Mouse (Mus musculus): ENCODE measurements around the gene Dhx32. TPM values are rescaled to one million over a fixed set of nuclear protein-coding genes. Genes with fewer than 3 reads are reported as not detected.
A peak's percentile ranks its signal among the peaks of the same experiment; 100 is the strongest.

Dhx32 gene
- polyA plus RNA-seq, 1 experiment: 1.7 TPM

DNA sequence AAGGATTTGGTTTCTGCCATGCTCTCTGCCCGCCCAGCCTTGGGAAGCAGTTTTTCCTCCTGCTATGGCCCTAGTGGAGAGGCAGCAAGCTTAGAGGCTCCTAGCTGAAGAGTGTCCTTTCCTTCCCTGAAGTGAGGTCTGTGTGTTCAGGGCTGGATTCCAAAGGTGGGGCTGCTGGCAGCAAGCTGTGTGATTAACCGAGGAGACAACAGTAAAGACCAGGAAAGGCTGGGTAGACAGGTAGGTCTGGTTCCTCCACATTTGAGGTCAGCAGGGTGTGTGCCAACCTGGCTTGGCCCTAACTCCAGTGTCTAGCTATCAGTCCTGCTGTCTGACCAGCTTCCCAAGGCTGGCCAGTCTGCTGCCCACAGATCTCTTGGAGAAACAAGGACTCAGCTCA lies 12.2 kb upstream of the Dhx32 start:
- H3K27me3 ChIP-seq (replicated peaks): peaks cover 21% of the 10 kb centered on the region
- H3K4me1 ChIP-seq: no peaks in the 10 kb centered on the region
- H3K9me3 ChIP-seq: peaks cover 2% of the 10 kb centered on the region; the same call in 1 of the 2 replicates
- no peak overlapping the region for H3K4me3 ChIP-seq (replicated peaks)
- H3K36me3 ChIP-seq (replicated peaks; ENCODE audit: low read length): no peaks in the 10 kb centered on the region
- TF ChIP-seq FLI1 (IDR thresholded peaks at IDR 0.05; ENCODE audit: low read length) (no peak), GATA1 (IDR thresholded peaks at IDR 0.05; ENCODE audit: borderline replicate concordance, low read length) (no peak)

DNA sequence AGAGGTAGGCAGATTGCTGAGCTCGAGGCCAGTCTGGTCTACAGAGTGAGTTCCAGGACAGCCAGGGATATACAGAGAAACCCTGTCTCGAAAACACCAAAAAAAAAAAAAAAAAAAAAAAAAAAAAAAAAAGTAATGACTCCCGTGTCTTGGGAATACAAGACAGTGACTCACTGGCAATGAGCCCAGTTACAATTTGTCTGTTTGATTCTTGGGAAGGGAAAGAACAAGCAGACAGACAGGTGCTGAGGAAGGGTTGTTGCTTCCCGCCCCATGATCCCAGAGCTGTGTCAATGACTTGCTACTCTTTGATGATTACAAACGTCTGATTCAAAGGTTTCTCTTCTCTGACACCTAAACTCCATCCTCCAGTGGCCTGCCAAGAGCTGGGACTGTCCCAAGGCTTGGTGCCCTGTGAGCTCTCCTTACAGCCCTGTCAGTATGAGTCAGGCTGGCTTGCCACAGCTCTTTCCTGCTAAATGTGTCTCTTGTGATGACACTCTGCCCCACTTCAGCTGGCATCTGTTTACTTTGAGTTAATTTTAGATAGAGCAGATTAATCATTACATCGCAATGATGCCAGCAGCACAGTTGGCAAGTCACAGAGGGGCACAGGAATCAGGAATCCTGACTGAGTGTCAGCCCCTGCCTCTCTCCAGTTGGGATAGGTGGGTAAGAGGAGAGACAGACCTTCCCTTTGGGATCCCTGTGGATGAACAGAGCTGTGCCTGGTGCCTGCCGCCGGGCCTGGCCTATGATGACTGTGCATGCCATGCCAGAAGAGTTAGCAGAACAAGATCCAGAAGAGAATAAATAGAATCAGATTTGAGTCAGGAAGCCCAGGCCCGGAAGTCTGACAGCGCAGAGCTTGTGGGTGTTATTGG lies 11.0 kb upstream of the Dhx32 start:
- Histone ChIP-seq H3K27me3 (replicated peaks) (peaks cover 18% of the 10 kb centered on the region), H3K9me3 (peaks cover 8% of the 10 kb centered on the region), H3K36me3 (replicated peaks; ENCODE audit: low read length) (no peaks in the 10 kb centered on the region), H3K4me3 (replicated peaks) (no peak overlapping the region), H3K4me1 (no peaks in the 10 kb centered on the region)
- TF ChIP-seq GATA1 (IDR thresholded peaks at IDR 0.05; ENCODE audit: borderline replicate concordance, low read length): no peak
- TF ChIP-seq FLI1 (IDR thresholded peaks at IDR 0.05; ENCODE audit: low read length): no peak

DNA sequence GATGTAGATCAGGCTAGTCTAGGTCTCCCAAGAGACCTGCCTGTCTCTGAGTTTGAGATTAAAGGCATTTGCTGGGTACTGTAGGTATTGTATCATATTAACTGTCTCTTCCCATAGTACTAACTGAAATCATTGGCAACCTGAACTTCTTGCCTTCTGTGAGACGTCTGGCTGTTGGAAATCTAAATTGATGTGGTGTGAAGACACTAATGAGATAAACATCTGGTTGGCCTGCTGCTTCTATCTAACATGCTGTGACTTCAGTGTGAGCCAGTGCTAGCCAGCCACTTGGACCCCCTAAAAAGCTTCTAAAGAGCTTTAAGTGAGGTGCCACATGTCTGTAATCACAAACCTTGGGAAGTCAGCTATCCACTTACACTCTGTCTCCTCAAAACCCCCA lies 10.2 kb upstream of the Dhx32 start:
- H3K4me1 ChIP-seq: peaks cover 3% of the 10 kb centered on the region; the same call in 1 of the 2 replicates
- H3K4me3 ChIP-seq (replicated peaks): no peak overlapping the region
- peaks cover 8% of the 10 kb centered on the region for H3K9me3 ChIP-seq
- peaks cover 18% of the 10 kb centered on the region for H3K27me3 ChIP-seq (replicated peaks)
- H3K36me3 ChIP-seq (replicated peaks; ENCODE audit: low read length): no peaks in the 10 kb centered on the region
- no peak for TF ChIP-seq GATA1 (IDR thresholded peaks at IDR 0.05; ENCODE audit: borderline replicate concordance, low read length)
- no peak for TF ChIP-seq FLI1 (IDR thresholded peaks at IDR 0.05; ENCODE audit: low read length)

DNA sequence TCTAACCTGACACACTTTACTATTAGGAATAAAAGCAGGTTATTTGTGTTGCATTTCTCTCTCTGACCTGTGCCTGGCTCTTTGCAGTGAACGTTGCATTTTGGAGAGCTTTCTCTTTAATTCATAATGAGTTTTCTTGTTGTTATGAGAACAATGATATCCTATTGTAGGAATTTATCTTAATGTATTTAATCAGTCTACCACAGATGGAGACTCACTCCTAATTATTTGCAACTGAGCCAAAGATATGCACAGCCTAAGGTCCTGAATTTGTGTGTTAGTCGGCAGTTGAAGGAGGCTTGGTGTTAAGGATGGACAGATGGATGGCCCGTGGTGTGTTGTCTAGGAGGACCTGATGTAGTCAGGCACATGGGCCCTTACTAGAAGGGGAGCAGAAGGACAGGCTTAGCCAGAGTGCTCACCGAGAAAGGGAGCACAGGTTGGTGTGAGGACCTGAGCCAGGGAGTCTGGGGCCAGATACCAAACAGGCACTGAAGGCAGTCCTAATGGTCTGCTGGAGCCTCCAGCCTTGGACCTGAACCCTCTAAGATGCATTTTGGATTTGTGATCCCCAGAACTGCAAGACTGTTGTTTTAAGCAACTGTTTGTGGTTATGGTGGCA lies 8.2 kb upstream of the Dhx32 start:
- no peak overlapping the region for H3K4me3 ChIP-seq (replicated peaks)
- TF ChIP-seq FLI1 (IDR thresholded peaks at IDR 0.05; ENCODE audit: low read length) (no peak), GATA1 (IDR thresholded peaks at IDR 0.05; ENCODE audit: borderline replicate concordance, low read length) (no peak)
- peaks cover 15% of the 10 kb centered on the region for H3K9me3 ChIP-seq
- peaks cover 3% of the 10 kb centered on the region; the same call in 1 of the 2 replicates for H3K4me1 ChIP-seq
- peaks cover 16% of the 10 kb centered on the region for H3K27me3 ChIP-seq (replicated peaks)
- no peaks in the 10 kb centered on the region for H3K36me3 ChIP-seq (replicated peaks; ENCODE audit: low read length)

DNA sequence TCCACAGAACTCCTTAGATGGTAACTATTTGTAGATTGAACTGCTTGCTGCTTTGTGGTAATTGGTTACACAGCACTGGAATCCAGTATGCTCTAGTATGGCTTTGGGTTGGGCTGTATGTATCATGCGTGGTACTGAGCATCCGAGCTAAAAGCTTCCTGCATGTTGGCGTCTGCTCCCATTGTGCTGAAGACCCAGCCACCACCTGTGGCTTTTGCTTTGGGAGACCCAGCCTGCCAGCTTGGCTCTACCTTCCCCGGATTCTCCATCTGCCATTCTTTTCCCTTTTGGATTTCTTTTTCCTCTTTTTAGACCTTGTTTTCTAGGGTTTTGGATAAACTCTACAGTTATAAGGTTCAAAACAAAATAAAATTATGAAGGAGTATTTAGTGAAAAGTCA lies 7.6 kb upstream of the Dhx32 start:
- TF ChIP-seq FLI1 (IDR thresholded peaks at IDR 0.05; ENCODE audit: low read length) (no peak), GATA1 (IDR thresholded peaks at IDR 0.05; ENCODE audit: borderline replicate concordance, low read length) (no peak)
- Histone ChIP-seq H3K27me3 (replicated peaks) (peaks cover 15% of the 10 kb centered on the region), H3K9me3 (peaks cover 17% of the 10 kb centered on the region), H3K4me3 (replicated peaks) (no peak overlapping the region), H3K36me3 (replicated peaks; ENCODE audit: low read length) (no peaks in the 10 kb centered on the region), H3K4me1 (peaks cover 3% of the 10 kb centered on the region; the same call in 1 of the 2 replicates)

DNA sequence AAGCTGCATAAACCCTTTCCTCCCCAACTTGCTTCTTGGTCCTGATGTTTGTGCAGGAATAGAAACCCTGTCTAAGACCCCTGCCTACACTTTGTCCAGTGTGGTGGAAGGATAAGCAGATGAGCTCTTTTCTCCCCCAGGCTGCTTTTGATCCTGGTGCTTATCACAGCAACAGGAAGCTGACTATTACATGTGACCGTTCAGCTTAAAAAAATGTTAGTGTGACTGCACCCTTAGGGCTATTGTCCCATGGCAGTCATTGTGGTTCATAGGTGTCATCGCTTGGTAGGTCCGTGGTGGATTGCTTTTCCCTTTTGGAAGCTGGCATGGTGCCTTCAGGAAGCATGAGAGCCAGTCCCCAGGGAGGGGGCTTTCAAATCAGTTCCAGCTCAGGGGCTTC lies 5.6 kb upstream of the Dhx32 start:
- no peaks in the 10 kb centered on the region for H3K36me3 ChIP-seq (replicated peaks; ENCODE audit: low read length)
- H3K9me3 ChIP-seq: peaks cover 17% of the 10 kb centered on the region
- H3K4me1 ChIP-seq: peaks cover 3% of the 10 kb centered on the region; the same call in 1 of the 2 replicates
- no peak for TF ChIP-seq GATA1 (IDR thresholded peaks at IDR 0.05; ENCODE audit: borderline replicate concordance, low read length)
- TF ChIP-seq FLI1 (IDR thresholded peaks at IDR 0.05; ENCODE audit: low read length): no peak
- peaks cover 5% of the 10 kb centered on the region for H3K27me3 ChIP-seq (replicated peaks)
- no peak overlapping the region for H3K4me3 ChIP-seq (replicated peaks)

DNA sequence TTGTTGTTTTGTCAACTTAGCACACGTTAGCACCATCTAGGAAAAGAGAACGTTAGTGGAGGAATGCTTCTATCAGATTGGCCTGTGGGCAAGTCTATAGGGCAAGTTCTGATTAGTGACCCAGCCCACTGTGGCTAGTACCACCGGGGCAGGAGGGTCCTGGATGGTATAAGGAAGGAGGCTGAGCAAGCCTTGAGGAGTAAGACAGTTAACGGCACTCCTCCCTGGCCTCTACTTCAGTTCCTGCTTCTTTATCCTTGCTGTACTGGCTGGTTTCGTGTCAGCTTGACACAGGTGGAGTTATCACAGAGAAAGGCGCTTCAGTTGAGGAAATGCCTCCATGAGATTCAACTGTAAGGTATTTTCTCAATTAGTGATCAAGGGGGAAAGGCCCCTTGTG lies 5.0 kb upstream of the Dhx32 start:
- H3K9me3 ChIP-seq: peaks cover 17% of the 10 kb centered on the region
- no peak for TF ChIP-seq FLI1 (IDR thresholded peaks at IDR 0.05; ENCODE audit: low read length)
- TF ChIP-seq GATA1 (IDR thresholded peaks at IDR 0.05; ENCODE audit: borderline replicate concordance, low read length): no peak
- peaks cover 7% of the 10 kb centered on the region for H3K27me3 ChIP-seq (replicated peaks)
- H3K36me3 ChIP-seq (replicated peaks; ENCODE audit: low read length): no peaks in the 10 kb centered on the region
- peaks cover 9% of the 10 kb centered on the region for H3K4me1 ChIP-seq
- no peak overlapping the region for H3K4me3 ChIP-seq (replicated peaks)

DNA sequence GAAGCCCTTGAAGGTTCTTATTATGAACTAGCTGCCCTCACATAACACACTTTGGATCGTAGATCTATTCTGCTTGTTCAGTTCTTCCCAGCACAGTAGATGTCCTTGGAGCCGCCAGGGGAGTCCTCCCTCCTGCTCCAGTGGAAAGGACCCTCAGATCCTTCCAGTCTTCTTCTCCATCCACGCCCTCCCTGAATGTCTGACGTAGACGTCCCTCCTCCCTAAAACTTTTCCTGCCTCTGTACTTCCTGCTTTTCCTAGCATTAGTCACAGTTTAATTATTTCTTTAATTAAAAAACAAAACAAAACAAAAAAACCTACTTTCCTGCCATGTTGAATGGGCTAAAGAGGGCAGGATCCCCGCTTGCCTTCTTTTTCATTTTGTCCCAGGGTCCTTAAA lies 535 bp downstream of the Dhx32 start:
- Histone ChIP-seq H3K9me3 (peaks cover 9% of the 10 kb centered on the region), H3K27me3 (replicated peaks) (peaks cover 17% of the 10 kb centered on the region), H3K36me3 (replicated peaks; ENCODE audit: low read length) (no peaks in the 10 kb centered on the region), H3K4me3 (replicated peaks) (no peak overlapping the region), H3K4me1 (peaks cover 18% of the 10 kb centered on the region)
- TF ChIP-seq FLI1 (IDR thresholded peaks at IDR 0.05; ENCODE audit: low read length): no peak
- TF ChIP-seq GATA1 (IDR thresholded peaks at IDR 0.05; ENCODE audit: borderline replicate concordance, low read length): no peak

DNA sequence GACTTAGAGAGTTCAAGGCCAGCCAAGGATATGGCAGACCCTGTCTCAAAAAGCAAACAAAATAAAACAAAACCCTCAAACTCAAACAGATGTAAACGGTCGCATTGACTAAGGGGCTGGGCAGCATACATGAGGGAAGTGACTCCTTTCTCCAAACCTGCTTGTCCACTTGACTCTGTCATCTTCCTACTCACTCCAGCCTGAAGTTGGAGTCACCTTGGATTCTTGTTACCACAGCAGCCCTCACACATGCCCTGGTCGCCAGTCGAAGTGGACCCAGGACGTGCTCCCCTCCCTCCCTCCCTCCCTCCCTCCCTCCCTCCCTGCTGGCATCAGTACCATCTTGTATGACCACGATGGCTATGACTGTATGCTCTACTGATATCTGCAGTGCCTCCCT lies 943 bp downstream of the Dhx32 start:
- Histone ChIP-seq H3K4me1 (peaks cover 22% of the 10 kb centered on the region), H3K9me3 (peaks cover 9% of the 10 kb centered on the region), H3K36me3 (replicated peaks; ENCODE audit: low read length) (no peaks in the 10 kb centered on the region), H3K27me3 (replicated peaks) (peaks cover 19% of the 10 kb centered on the region), H3K4me3 (replicated peaks) (no peak overlapping the region)
- no peak for TF ChIP-seq FLI1 (IDR thresholded peaks at IDR 0.05; ENCODE audit: low read length)

DNA sequence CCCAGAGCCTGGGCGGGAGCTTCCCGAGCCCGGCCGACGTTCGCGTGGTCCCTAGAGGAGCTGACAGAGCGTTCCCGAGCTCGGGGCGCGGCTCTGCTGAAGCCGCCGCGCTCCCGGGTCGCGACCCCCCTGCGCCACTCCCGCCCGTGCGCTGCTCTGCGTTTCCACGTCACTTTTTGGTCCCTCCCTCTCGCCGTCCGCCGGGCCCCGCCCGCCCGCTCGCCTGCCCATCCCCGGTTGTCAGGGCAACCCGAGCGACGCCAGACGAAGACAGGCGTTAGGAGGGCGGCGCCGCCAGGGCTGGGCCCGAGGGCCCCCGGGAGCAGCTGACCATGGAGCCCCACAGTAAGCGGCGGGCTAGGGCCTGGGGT lies 5.9 kb downstream of the Dhx32 start, which contains the start of gene Fank1:
Gene Fank1, plus strand, starts transcription at position 236 of the 371 bp plus-strand sequence.
- Histone ChIP-seq H3K27me3 (replicated peaks) (peaks cover 20% of the 10 kb centered on the region), H3K4me1 (peaks cover 18% of the 10 kb centered on the region), H3K36me3 (replicated peaks; ENCODE audit: low read length) (no peaks in the 10 kb centered on the region), H3K9me3 (no peaks in the 10 kb centered on the region), H3K4me3 (replicated peaks) (peak within 1 kb of the TSS; percentile 93)
- no peak for TF ChIP-seq GATA1 (IDR thresholded peaks at IDR 0.05; ENCODE audit: borderline replicate concordance, low read length)
- TF ChIP-seq FLI1 (IDR thresholded peaks at IDR 0.05; ENCODE audit: low read length): no peak
